ENCODE assay signal across 25 mouse cellular contexts in the genomic region with DNA sequence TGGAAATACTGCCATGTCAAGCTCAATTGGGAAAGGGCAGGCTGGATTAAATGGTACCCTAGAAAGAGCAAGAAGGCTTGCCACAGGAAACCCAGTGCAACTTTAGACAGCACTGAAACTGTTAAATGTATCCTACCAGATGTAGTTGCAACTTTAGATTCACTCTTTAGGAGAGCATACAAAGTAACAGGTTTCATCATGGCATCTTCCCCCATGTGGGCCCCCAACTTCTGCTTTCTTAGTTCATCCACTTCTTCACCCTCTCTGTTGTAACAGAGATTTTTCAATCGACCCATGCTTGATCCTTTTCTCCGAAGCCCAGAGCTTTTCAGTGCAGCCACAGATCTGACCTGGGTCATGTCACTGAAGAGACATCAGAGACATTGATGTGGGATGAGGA.
DNase-seq lines count a peak whose midpoint lies in the region; ATAC-seq and TF ChIP-seq lines count a peak whose summit lies in the region.
"Had no signal": no experiment of that assay in that cellular context is flagged by ENCODE, and none has a peak within 500 bp of the region (broad histone marks: within the 10 kb centered on the region; RNA-seq: fewer than 3 reads in every experiment).

No protein-coding gene starts in this region.

- ATAC-seq in granulocyte monocyte progenitor cell, adult 5-6 weeks (replicated peaks; ENCODE audit: poor library complexity, severe bottlenecking), result peak; percentile 91
- ATAC-seq in megakaryocyte progenitor cell, adult 5-6 weeks (replicated peaks; ENCODE audit: poor library complexity), result peak; percentile 87
- no peak for ATAC-seq in inflammation-experienced regulatory T-cells, adult 6 months
- ATAC-seq: forebrain, embryonic 15.5 days; hindbrain, postnatal 0 days had no signal

- TF ChIP-seq RAD21 in MEL (IDR thresholded peaks at IDR 0.05; ENCODE audit: low read depth, low read length), result no peak

- TF ChIP-seq POLR2A in MEL (IDR thresholded peaks at IDR 0.05; ENCODE audit: control insufficient read depth in 1 of 2, insufficient read depth in 1 of 2, low read depth in 1 of 2, low read length in 2 of 2, poor library complexity in 1 of 2), result no peak

- no peak for TF ChIP-seq EP300 in MEL (IDR thresholded peaks at IDR 0.05; ENCODE audit: low read depth in 1 of 2, low read length in 2 of 2)

- H3K9ac ChIP-seq in MEL (ENCODE audit: control insufficient read depth, low read depth, low read length, poor library complexity, severe bottlenecking), result no peak overlapping the region
- H3K9ac ChIP-seq: embryonic facial prominence, embryonic 12.5 days; embryonic facial prominence, embryonic 15.5 days; forebrain, embryonic 12.5 days; forebrain, embryonic 15.5 days; heart, embryonic 12.5 days; heart, embryonic 15.5 days; hindbrain, embryonic 14.5 days had no signal

- H3K4me3 ChIP-seq in MEL (ENCODE audit: control insufficient read depth in 1 of 2, insufficient read depth in 1 of 2, low read depth in 2 of 2, low read length in 2 of 2), result no peak overlapping the region
- H3K4me3 ChIP-seq: embryonic facial prominence, embryonic 12.5 days; embryonic facial prominence, embryonic 15.5 days; forebrain, embryonic 12.5 days; forebrain, embryonic 15.5 days; heart, embryonic 12.5 days; heart, embryonic 15.5 days had no signal

- peak; percentile 37 for DNase-seq in 416B (ENCODE audit: low read depth)
- peak; percentile 49 for DNase-seq in MEL (ENCODE audit: low read depth, low spot score)
- no peak for DNase-seq in urinary bladder, adult 18-20 months (ENCODE audit: low spot score in 2 of 2)
- DNase-seq in adrenal gland, adult (ENCODE audit: inconsistent age in 2 of 2, low spot score in 1 of 2), result no peak
- DNase-seq: adrenal gland, adult 8-10 months; adrenal gland, postnatal 25 days; cerebellum, adult 18-20 months; cerebellum, adult 9-10 months; cerebellum, postnatal 14 days; gastrocnemius, postnatal 25 days; heart, postnatal 10 days; heart, postnatal 36 days; kidney, adult 11 months had no signal

- H3K27ac ChIP-seq in MEL (ENCODE audit: control insufficient read depth, low read depth, low read length), result no peak overlapping the region
- H3K27ac ChIP-seq: embryonic facial prominence, embryonic 12.5 days; embryonic facial prominence, embryonic 15.5 days; forebrain, embryonic 12.5 days; forebrain, embryonic 15.5 days; heart, embryonic 15.5 days; hindbrain, embryonic 14.5 days; hindbrain, postnatal 0 days had no signal

- no peaks in the 10 kb centered on the region for H3K4me1 ChIP-seq in MEL (ENCODE audit: control insufficient read depth in 1 of 2, insufficient read depth in 2 of 2, low read length in 2 of 2)
- H3K4me1 ChIP-seq: embryonic facial prominence, embryonic 12.5 days; embryonic facial prominence, embryonic 15.5 days; heart, embryonic 15.5 days had no signal

- H3K79me2 ChIP-seq in MEL (ENCODE audit: control insufficient read depth, insufficient read depth, low read length, poor library complexity), result no peaks in the 10 kb centered on the region

- TF ChIP-seq CTCF in MEL (IDR thresholded peaks at IDR 0.05 in 2 of 3, conservative IDR thresholded peaks at IDR 0.05 in 1 of 3; ENCODE audit: control insufficient read depth in 1 of 3, insufficient read depth in 1 of 3, low read depth in 2 of 3, low read length in 3 of 3, poor library complexity in 1 of 3, severe bottlenecking in 1 of 3), result no peak

- no peaks in the 10 kb centered on the region for H3K9me3 ChIP-seq in MEL (replicated peaks; ENCODE audit: insufficient read depth, low read length)
- H3K9me3 ChIP-seq: embryonic facial prominence, embryonic 12.5 days; embryonic facial prominence, embryonic 15.5 days; forebrain, embryonic 15.5 days; heart, embryonic 15.5 days had no signal

- no peaks in the 10 kb centered on the region for H3K27me3 ChIP-seq in MEL (ENCODE audit: control insufficient read depth in 1 of 2, insufficient read depth in 2 of 2, low read length in 2 of 2)
- H3K27me3 ChIP-seq: embryonic facial prominence, embryonic 12.5 days; embryonic facial prominence, embryonic 15.5 days; forebrain, embryonic 12.5 days; forebrain, embryonic 15.5 days; heart, embryonic 12.5 days had no signal

- 0 out of 4 replicates have a peak, but pooled peaks cover 0 to 2% of the 10 kb centered on the region in 2 experiments for H3K36me3 ChIP-seq in MEL (ENCODE audit: control insufficient read depth in 1 of 2, insufficient read depth in 2 of 2, low read length in 2 of 2)
- H3K36me3 ChIP-seq: embryonic facial prominence, embryonic 12.5 days; embryonic facial prominence, embryonic 15.5 days; forebrain, embryonic 12.5 days; forebrain, embryonic 15.5 days; G1E; heart, embryonic 12.5 days; heart, embryonic 15.5 days had no signal

TF ChIP-seq in MEL, 35 proteins besides CTCF, POLR2A, EP300 and RAD21:
- TF ChIP-seq TBP (IDR thresholded peaks at IDR 0.05; ENCODE audit: low read depth, low read length) (no peak), POLR2AphosphoS2 (IDR thresholded peaks at IDR 0.05; ENCODE audit: low read length) (no peak), ZKSCAN1 (IDR thresholded peaks at IDR 0.05; ENCODE audit: low read depth, low read length) (no peak), UBTF (IDR thresholded peaks at IDR 0.05; ENCODE audit: borderline replicate concordance, insufficient read depth, low read depth, low read length) (no peak), MAX (IDR thresholded peaks at IDR 0.05; ENCODE audit: low read length) (no peak), USF2 (IDR thresholded peaks at IDR 0.05; ENCODE audit: borderline replicate concordance in 1 of 2, insufficient read depth in 1 of 2, low read depth in 1 of 2, low read length in 2 of 2) (no peak), NELFE (IDR thresholded peaks at IDR 0.05; ENCODE audit: low read depth, low read length) (no peak), GABPA (IDR thresholded peaks at IDR 0.05; ENCODE audit: low read depth, low read length) (no peak), KAT2A (conservative IDR thresholded peaks at IDR 0.05; ENCODE audit: low read depth, low read length) (no peak), MYB (IDR thresholded peaks at IDR 0.05; ENCODE audit: low read depth, low read length) (no peak), ELF1 (IDR thresholded peaks at IDR 0.05; ENCODE audit: low read depth, low read length) (no peak), BHLHE40 (IDR thresholded peaks at IDR 0.05; ENCODE audit: borderline replicate concordance, low read depth, low read length) (no peak), NRF1 (IDR thresholded peaks at IDR 0.05; ENCODE audit: insufficient read depth, low read depth, low read length, poor library complexity, severe bottlenecking) (no peak), MAFK (IDR thresholded peaks at IDR 0.05; ENCODE audit: borderline replicate concordance, low read depth, low read length) (no peak), ETS1 (IDR thresholded peaks at IDR 0.05; ENCODE audit: low read depth, low read length) (no peak), GATA1 (IDR thresholded peaks at IDR 0.05; ENCODE audit: low read depth, low read length) (no peak), MYC (IDR thresholded peaks at IDR 0.05; ENCODE audit: low read depth, low read length) (no peak)

Comparison
In these comparisons a context has a peak if more than half of its experiments do, and no peak if none do; other contexts are left out.
1. DNase-seq: peak in 416B (single experiment) and MEL (single experiment); none in urinary bladder, adult 18-20 months (0 of 2) and adrenal gland, adult (0 of 2).